Mouse (Mus musculus) granulocyte monocyte progenitor cell, adult 5-6 weeks (primary cell): ENCODE measurements around the gene Ugt1a1. TPM values are rescaled to one million over a fixed set of nuclear protein-coding genes. Genes with fewer than 3 reads are reported as not detected.
"Not testable (repeated sequence)": the region's sequence is repeated elsewhere in the genome, so short reads cannot be mapped to it uniquely, and the experiment has no call there.

Experiments
- ATAC-seq: replicated peaks from 2 replicates; pipeline ENCODE4 v1.8.0; 2016; ENCODE audit warnings: mild to moderate bottlenecking, moderate TSS enrichment, inconsistent platforms; ENCODE audit not compliant: poor library complexity, severe bottlenecking
- total RNA-seq, 2 experiments: library from RNA; stranded (forward) in 1 of 2; stranded (reverse) in 1 of 2; fragments of 200-712, 200-1000 nt in 1 of 2; fragments of >200 nt in 1 of 2; fragmentation: Nextera tagmentation in 1 of 2; gene quantifications; 2 replicates each; pipeline ENCODE4 v1.2.3; 2014 to 2017

Gene Ugt1a1
- total RNA-seq (2014; fragmentation: Nextera tagmentation) (0.83 and 1.2 TPM in 2 replicates), total RNA-seq (2017) (0.72 TPM in 1 of 2 replicates, not detected in the other)

- 0 out of 2 replicates have a peak, but pooled peaks have one; percentile 5 for ATAC-seq
Observed at GRCm38 (mm10) chr1:88211812-88212211, at the start of gene Ugt1a1. Ugt1a1 (plus strand) TSS chr1:88211959.

GRCm38 (mm10) chr1:88165711-88166110 is 46.0 kb upstream of the Ugt1a1 start, which contains the start of gene Ugt1a5:
Ugt1a5 (plus strand) TSS chr1:88166012.
- no peak for ATAC-seq

GRCm38 (mm10) chr1:88172190-88172589 is 39.6 kb upstream of the Ugt1a1 start:
- ATAC-seq, result not testable (repeated sequence)

- no peak for ATAC-seq
Observed at GRCm38 (mm10) chr1:88179657-88180056, 32.1 kb upstream of the Ugt1a1 start.

- ATAC-seq, result no peak
Observed at GRCm38 (mm10) chr1:88186325-88186935, 25.3 kb upstream of the Ugt1a1 start.

GRCm38 (mm10) chr1:88192136-88192535 is 19.6 kb upstream of the Ugt1a1 start:
- no peak for ATAC-seq

- ATAC-seq, result no peak
Observed at GRCm38 (mm10) chr1:88195687-88196086, 16.1 kb upstream of the Ugt1a1 start.

- no peak for ATAC-seq
Observed at GRCm38 (mm10) chr1:88197443-88197842, 14.3 kb upstream of the Ugt1a1 start.

- no peak for ATAC-seq
Observed at GRCm38 (mm10) chr1:88199996-88200395, 11.8 kb upstream of the Ugt1a1 start.

- ATAC-seq, result no peak
Observed at GRCm38 (mm10) chr1:88200456-88200855, 11.3 kb upstream of the Ugt1a1 start, which contains the start of gene Ugt1a2. Ugt1a2 (plus strand) TSS chr1:88200601.

GRCm38 (mm10) chr1:88205294-88205922 is 6.4 kb upstream of the Ugt1a1 start, which contains the start of gene Dnajb3:
Dnajb3 (minus strand) TSS chr1:88205782.
- peak; percentile 79 for ATAC-seq

GRCm38 (mm10) chr1:88206843-88207479 is 4.8 kb upstream of the Ugt1a1 start:
- no peak for ATAC-seq

GRCm38 (mm10) chr1:88212341-88213045 is 734 bp downstream of the Ugt1a1 start:
- ATAC-seq, result 0 out of 2 replicates have a peak, but pooled peaks have one; percentile 6

- no peak for ATAC-seq
Observed at GRCm38 (mm10) chr1:88213061-88213460, 1.3 kb downstream of the Ugt1a1 start.

GRCm38 (mm10) chr1:88213766-88214461 is 2.2 kb downstream of the Ugt1a1 start:
- ATAC-seq, result peak; percentile 10; the same call in 1 of the 2 replicates

- no peak for ATAC-seq
Observed at GRCm38 (mm10) chr1:88214462-88214952, 2.7 kb downstream of the Ugt1a1 start.

- ATAC-seq, result no peak
Observed at GRCm38 (mm10) chr1:88215466-88216380, 4.0 kb downstream of the Ugt1a1 start.

- ATAC-seq, result no peak
Observed at GRCm38 (mm10) chr1:88216551-88216950, 4.8 kb downstream of the Ugt1a1 start.

- ATAC-seq, result no peak
Observed at GRCm38 (mm10) chr1:88217144-88217543, 5.4 kb downstream of the Ugt1a1 start.
